Mouse (Mus musculus): ENCODE data around the gene Exoc7. TPM values are rescaled to one million over a fixed set of nuclear protein-coding genes. Genes with fewer than 3 reads are reported as not detected.

The Exoc7 gene
- polyA plus RNA-seq, 2 experiments, result 8.8 to 14.9 TPM

- peaks cover 56% of the 10 kb centered on the region for H3K36me3 ChIP-seq (replicated peaks; ENCODE audit: control insufficient read depth, insufficient read depth, low read depth)
- H3K4me1 ChIP-seq (replicated peaks; ENCODE audit: control insufficient read depth in 2 of 2, insufficient read depth in 2 of 2, low read length in 1 of 2), result no peaks in the 10 kb centered on the region
These were observed 61.4 kb downstream of the Exoc7 start for GRCm38 (mm10) chr11:116245616-116246015.

GRCm38 (mm10) chr11:116244580-116244979, 62.5 kb downstream of the Exoc7 start:
- Histone ChIP-seq H3K4me3 (ENCODE audit: insufficient read depth in 1 of 2, low read depth in 2 of 2, low read length in 2 of 2) (no peak overlapping the region), H3K9me3 (ENCODE audit: control insufficient read depth, low read length) (no peaks in the 10 kb centered on the region), H3K9ac (replicated peaks) (no peak overlapping the region), H3K4me2 (ENCODE audit: low read depth) (no peak overlapping the region), H3K4me1 (replicated peaks; ENCODE audit: control insufficient read depth in 2 of 2, insufficient read depth in 2 of 2, low read length in 1 of 2) (no peaks in the 10 kb centered on the region), H3K27me3 (ENCODE audit: control insufficient read depth, insufficient read depth, low read length) (no peaks in the 10 kb centered on the region), H3K27ac (no peak overlapping the region), H3K36me3 (replicated peaks; ENCODE audit: control insufficient read depth, insufficient read depth, low read depth) (peaks cover 46% of the 10 kb centered on the region)
- ATAC-seq (ENCODE audit: insufficient read depth) (no peak), DNase-seq (ENCODE audit: low read depth in 3 of 3, low spot score in 3 of 3) (no peak)
- 78% methylated on average over 8 of the region's 8 CpGs for WGBS (ENCODE audit: insufficient replicate concordance)
- TF ChIP-seq EP300 (IDR thresholded peaks at IDR 0.05; ENCODE audit: low read depth) (no peak), CTCF (IDR thresholded peaks at IDR 0.05; ENCODE audit: low read depth) (no peak)

More at GRCm38 (mm10) chr11:116245616-116246015, 61.4 kb downstream of the Exoc7 start:
- no peak for TF ChIP-seq CTCF (IDR thresholded peaks at IDR 0.05; ENCODE audit: low read depth)
- TF ChIP-seq EP300 (IDR thresholded peaks at IDR 0.05; ENCODE audit: low read depth), result no peak
- Histone ChIP-seq H3K9me3 (ENCODE audit: control insufficient read depth, low read length) (no peaks in the 10 kb centered on the region), H3K9ac (replicated peaks) (no peak overlapping the region), H3K4me3 (ENCODE audit: insufficient read depth in 1 of 2, low read depth in 2 of 2, low read length in 2 of 2) (no peak overlapping the region), H3K4me2 (ENCODE audit: low read depth) (no peak overlapping the region), H3K27me3 (ENCODE audit: control insufficient read depth, insufficient read depth, low read length) (no peaks in the 10 kb centered on the region), H3K27ac (no peak overlapping the region)
- no peak for DNase-seq (ENCODE audit: low read depth in 3 of 3, low spot score in 3 of 3)
- no peak for ATAC-seq (ENCODE audit: insufficient read depth)
- 75% methylated on average over 6 of the region's 6 CpGs for WGBS (ENCODE audit: insufficient replicate concordance)

DNA sequence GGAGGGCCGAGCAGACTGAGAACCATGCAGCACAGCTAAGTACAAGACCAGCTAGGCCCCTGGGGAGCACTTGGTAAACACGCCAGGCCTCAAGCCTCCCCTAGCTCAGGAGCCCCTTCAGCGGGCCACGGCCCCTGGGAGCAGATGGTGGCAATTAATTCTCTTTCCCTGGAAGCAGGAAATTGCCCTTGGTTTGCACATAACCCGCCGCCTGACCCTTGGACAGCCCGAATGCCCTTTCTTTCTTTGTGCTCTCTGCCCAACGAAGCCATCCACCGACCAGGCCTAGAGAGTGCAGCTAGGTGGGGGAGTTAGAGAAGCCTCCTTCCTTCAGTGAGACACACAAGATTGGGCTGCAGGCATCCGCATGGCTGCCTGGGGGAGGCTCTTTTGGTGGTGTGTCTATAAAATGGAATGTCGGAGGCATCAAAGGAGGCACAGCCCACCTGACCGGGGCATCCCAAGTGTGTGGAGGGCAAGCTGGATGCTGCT, 65.2 kb downstream of the Exoc7 start:
- peaks cover 22% of the 10 kb centered on the region for H3K36me3 ChIP-seq (replicated peaks; ENCODE audit: control insufficient read depth, insufficient read depth, low read depth)
- 58% methylated on average over 12 of the region's 12 CpGs for WGBS (ENCODE audit: insufficient replicate concordance)
- H3K9me3 ChIP-seq (ENCODE audit: control insufficient read depth, low read length), result no peaks in the 10 kb centered on the region
- no peak overlapping the region for H3K27ac ChIP-seq
- no peaks in the 10 kb centered on the region for H3K4me1 ChIP-seq (replicated peaks; ENCODE audit: control insufficient read depth in 2 of 2, insufficient read depth in 2 of 2, low read length in 1 of 2)
- no peak for ATAC-seq (ENCODE audit: insufficient read depth)
- H3K9ac ChIP-seq (replicated peaks), result no peak overlapping the region
- H3K4me2 ChIP-seq (ENCODE audit: low read depth), result no peak overlapping the region
- no peak for TF ChIP-seq EP300 (IDR thresholded peaks at IDR 0.05; ENCODE audit: low read depth)
- TF ChIP-seq CTCF (IDR thresholded peaks at IDR 0.05; ENCODE audit: low read depth), result no peak
- DNase-seq (ENCODE audit: low read depth in 3 of 3, low spot score in 3 of 3), result no peak
- H3K27me3 ChIP-seq (ENCODE audit: control insufficient read depth, insufficient read depth, low read length), result peaks cover 10% of the 10 kb centered on the region; the same call in 1 of the 2 replicates
- no peak overlapping the region for H3K4me3 ChIP-seq (ENCODE audit: insufficient read depth in 1 of 2, low read depth in 2 of 2, low read length in 2 of 2)

DNA sequence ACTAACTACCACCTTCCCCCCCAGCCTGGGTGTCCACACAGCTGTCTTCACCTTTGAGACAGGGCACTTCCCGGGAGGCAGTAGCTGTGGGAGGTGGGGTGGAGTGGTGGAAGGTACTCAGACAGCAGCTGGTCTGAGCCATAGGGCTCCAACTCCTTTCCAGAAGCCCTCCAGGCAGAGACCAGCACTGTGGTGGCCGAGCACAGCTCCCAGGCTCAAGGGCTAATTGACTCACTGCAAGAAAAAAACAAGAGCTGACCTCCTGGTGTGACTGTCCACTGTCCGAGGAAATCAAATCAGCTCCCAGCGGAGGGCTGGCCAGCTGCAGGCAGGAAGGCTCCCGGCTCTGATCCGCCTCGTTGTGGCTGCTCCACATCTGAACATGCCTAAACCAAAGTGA, 67.2 kb downstream of the Exoc7 start:
- Histone ChIP-seq H3K4me1 (replicated peaks; ENCODE audit: control insufficient read depth in 2 of 2, insufficient read depth in 2 of 2, low read length in 1 of 2) (no peaks in the 10 kb centered on the region), H3K27me3 (ENCODE audit: control insufficient read depth, insufficient read depth, low read length) (peaks cover 10% of the 10 kb centered on the region; the same call in 1 of the 2 replicates), H3K27ac (no peak overlapping the region), H3K4me3 (ENCODE audit: insufficient read depth in 1 of 2, low read depth in 2 of 2, low read length in 2 of 2) (no peak overlapping the region), H3K9ac (replicated peaks) (no peak overlapping the region), H3K4me2 (ENCODE audit: low read depth) (no peak overlapping the region), H3K9me3 (ENCODE audit: control insufficient read depth, low read length) (no peaks in the 10 kb centered on the region), H3K36me3 (replicated peaks; ENCODE audit: control insufficient read depth, insufficient read depth, low read depth) (peaks cover 2% of the 10 kb centered on the region; the same call in 1 of the 2 replicates)
- ATAC-seq (ENCODE audit: insufficient read depth) (no peak), DNase-seq (ENCODE audit: low read depth in 3 of 3, low spot score in 3 of 3) (no peak)
- WGBS (ENCODE audit: insufficient replicate concordance), result 68% methylated on average over 7 of the region's 7 CpGs
- TF ChIP-seq CTCF (IDR thresholded peaks at IDR 0.05; ENCODE audit: low read depth), result no peak
- TF ChIP-seq EP300 (IDR thresholded peaks at IDR 0.05; ENCODE audit: low read depth), result no peak

Other genes starting within 250 kb of the Exoc7 start
- gene Unc13d, start 229.3 kb downstream of the Exoc7 start, polyA plus RNA-seq (2012; rRNA removed), result 18.7 and 19.6 TPM in 2 replicates
- 14.9 and 16.8 TPM in 2 replicates for gene Unc13d, start 229.3 kb downstream of the Exoc7 start, polyA plus RNA-seq (2014; fragmentation: Nextera tagmentation; extraction: Ambion mirVana)
- gene Wbp2, start 220.2 kb downstream of the Exoc7 start, polyA plus RNA-seq (2012; rRNA removed), result 46.2 and 57.4 TPM in 2 replicates
- 74.5 and 87.6 TPM in 2 replicates for gene Wbp2, start 220.2 kb downstream of the Exoc7 start, polyA plus RNA-seq (2014; fragmentation: Nextera tagmentation; extraction: Ambion mirVana)
- 1.8 and 2.0 TPM in 2 replicates for gene Trim47, start 180.0 kb downstream of the Exoc7 start, polyA plus RNA-seq (2012; rRNA removed)
- 2.2 and 3.2 TPM in 2 replicates for gene Trim47, start 180.0 kb downstream of the Exoc7 start, polyA plus RNA-seq (2014; fragmentation: Nextera tagmentation; extraction: Ambion mirVana)
- gene Trim65, start 176.1 kb downstream of the Exoc7 start, polyA plus RNA-seq (2012; rRNA removed), result 1.4 and 1.5 TPM in 2 replicates
- 0.83 and 0.97 TPM in 2 replicates for gene Trim65, start 176.1 kb downstream of the Exoc7 start, polyA plus RNA-seq (2014; fragmentation: Nextera tagmentation; extraction: Ambion mirVana)
- gene Mrpl38, start 168.4 kb downstream of the Exoc7 start, polyA plus RNA-seq (2012; rRNA removed), result 17.5 and 24.8 TPM in 2 replicates
- 39.5 and 49.2 TPM in 2 replicates for gene Mrpl38, start 168.4 kb downstream of the Exoc7 start, polyA plus RNA-seq (2014; fragmentation: Nextera tagmentation; extraction: Ambion mirVana)
- gene Fbf1, start 139.1 kb downstream of the Exoc7 start, polyA plus RNA-seq (2012; rRNA removed), result 5.8 and 8.7 TPM in 2 replicates
- 3.1 and 3.5 TPM in 2 replicates for gene Fbf1, start 139.1 kb downstream of the Exoc7 start, polyA plus RNA-seq (2014; fragmentation: Nextera tagmentation; extraction: Ambion mirVana)
- 17.7 and 19.6 TPM in 2 replicates for gene Ten1, start 108.4 kb downstream of the Exoc7 start, polyA plus RNA-seq (2012; rRNA removed)
- gene Ten1, start 108.4 kb downstream of the Exoc7 start, polyA plus RNA-seq (2014; fragmentation: Nextera tagmentation; extraction: Ambion mirVana), result 27.3 and 29.3 TPM in 2 replicates
- 12.3 and 14.8 TPM in 2 replicates for gene Acox1, start 108.2 kb downstream of the Exoc7 start, polyA plus RNA-seq (2012; rRNA removed)
- gene Acox1, start 108.2 kb downstream of the Exoc7 start, polyA plus RNA-seq (2014; fragmentation: Nextera tagmentation; extraction: Ambion mirVana), result 16.6 and 18.6 TPM in 2 replicates
- gene Evpl, start 69.2 kb downstream of the Exoc7 start, polyA plus RNA-seq (2012; rRNA removed), result 0.03 and 0.09 TPM in 2 replicates
- 0.04 and 0.13 TPM in 2 replicates for gene Evpl, start 69.2 kb downstream of the Exoc7 start, polyA plus RNA-seq (2014; fragmentation: Nextera tagmentation; extraction: Ambion mirVana)
- gene Srp68, start 33.0 kb downstream of the Exoc7 start, polyA plus RNA-seq (2012; rRNA removed), result 31.9 and 37.6 TPM in 2 replicates
- 28.8 and 33.8 TPM in 2 replicates for gene Srp68, start 33.0 kb downstream of the Exoc7 start, polyA plus RNA-seq (2014; fragmentation: Nextera tagmentation; extraction: Ambion mirVana)
- gene Galr2, start 26.3 kb downstream of the Exoc7 start, polyA plus RNA-seq (2012; rRNA removed), result 0.02 TPM in 1 of 2 replicates, not detected in the other
- gene Galr2, start 26.3 kb downstream of the Exoc7 start, polyA plus RNA-seq (2014; fragmentation: Nextera tagmentation; extraction: Ambion mirVana), result not detected in 2 replicates
- 1.2 and 1.4 TPM in 2 replicates for gene Foxj1, start 28.2 kb upstream of the Exoc7 start, polyA plus RNA-seq (2012; rRNA removed)
- gene Foxj1, start 28.2 kb upstream of the Exoc7 start, polyA plus RNA-seq (2014; fragmentation: Nextera tagmentation; extraction: Ambion mirVana), result 0.76 and 0.80 TPM in 2 replicates
- 0.57 and 0.75 TPM in 2 replicates for gene Rnf157, start 105.8 kb upstream of the Exoc7 start, polyA plus RNA-seq (2012; rRNA removed)
- 0.66 and 1.2 TPM in 2 replicates for gene Rnf157, start 105.8 kb upstream of the Exoc7 start, polyA plus RNA-seq (2014; fragmentation: Nextera tagmentation; extraction: Ambion mirVana)
- gene Ubald2, start 126.9 kb upstream of the Exoc7 start, polyA plus RNA-seq (2012; rRNA removed), result 58.9 and 70.9 TPM in 2 replicates
- 50.3 and 55.4 TPM in 2 replicates for gene Ubald2, start 126.9 kb upstream of the Exoc7 start, polyA plus RNA-seq (2014; fragmentation: Nextera tagmentation; extraction: Ambion mirVana)
- 0.01 and 0.02 TPM in 2 replicates for gene Qrich2, start 159.0 kb upstream of the Exoc7 start, polyA plus RNA-seq (2012; rRNA removed)
- 0.08 TPM in 1 of 2 replicates, not detected in the other for gene Qrich2, start 159.0 kb upstream of the Exoc7 start, polyA plus RNA-seq (2014; fragmentation: Nextera tagmentation; extraction: Ambion mirVana)
- 19.2 and 22.2 TPM in 2 replicates for gene Prpsap1, start 187.0 kb upstream of the Exoc7 start, polyA plus RNA-seq (2012; rRNA removed)
- gene Prpsap1, start 187.0 kb upstream of the Exoc7 start, polyA plus RNA-seq (2014; fragmentation: Nextera tagmentation; extraction: Ambion mirVana), result 38.4 and 40.4 TPM in 2 replicates
- gene Sphk1, start 223.7 kb upstream of the Exoc7 start, polyA plus RNA-seq (2012; rRNA removed), result 23.0 and 24.1 TPM in 2 replicates
- 26.8 and 32.2 TPM in 2 replicates for gene Sphk1, start 223.7 kb upstream of the Exoc7 start, polyA plus RNA-seq (2014; fragmentation: Nextera tagmentation; extraction: Ambion mirVana)